Mouse (Mus musculus): ENCODE measurements around the gene Trib3. TPM values are rescaled to one million over a fixed set of nuclear protein-coding genes. Genes with fewer than 3 reads are reported as not detected.

Gene Trib3
- total RNA-seq, 2 experiments from 2014 or later: 0.69 TPM; not detected in 1

- no peak for DNase-seq (ENCODE audit: low spot score in 2 of 2)
Measured at GRCm38 (mm10) chr2:152347722-152348121, 3.9 kb upstream of the Trib3 start.

DNA sequence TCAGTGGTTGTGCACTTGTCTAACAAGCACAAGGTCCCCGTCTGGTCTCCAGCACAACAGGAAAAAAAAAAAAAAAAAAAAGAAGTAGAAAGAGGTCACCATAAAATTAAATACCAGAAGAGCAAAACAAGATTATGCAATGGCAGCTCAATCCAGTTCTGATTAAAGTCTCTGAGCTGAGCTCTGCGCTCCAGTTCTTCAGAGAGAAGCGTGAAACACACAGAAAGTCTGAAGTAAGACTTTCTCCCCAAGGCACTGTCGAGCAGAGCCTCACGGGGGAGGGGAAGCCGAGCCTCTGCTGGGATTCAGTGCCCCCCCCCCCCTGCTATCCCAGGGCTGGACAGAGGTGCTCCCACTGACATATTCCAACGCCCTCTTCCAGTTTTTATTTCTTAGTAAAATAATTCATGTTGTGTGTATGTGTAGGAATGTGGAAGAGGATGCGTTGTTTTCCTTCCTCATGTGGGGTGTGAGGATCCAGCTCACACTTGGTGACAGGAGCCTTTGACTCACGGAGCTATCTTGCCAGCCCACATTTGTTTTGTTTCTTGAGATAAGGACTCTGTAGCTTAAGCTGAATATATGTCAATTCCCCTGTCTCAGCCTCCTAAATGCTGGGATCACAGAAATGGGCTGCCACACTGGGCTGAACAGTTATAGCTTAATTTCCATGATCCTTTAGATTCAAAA lies 3.1 kb upstream of the Trib3 start:
- no peak for DNase-seq (ENCODE audit: low spot score in 2 of 2)

GRCm38 (mm10) chr2:152345393-152345792 lies 1.6 kb upstream of the Trib3 start:
- no peak for DNase-seq (ENCODE audit: low spot score in 2 of 2)

GRCm38 (mm10) chr2:152344909-152345308 lies 1.1 kb upstream of the Trib3 start:
- no peak for DNase-seq (ENCODE audit: low spot score in 2 of 2)

GRCm38 (mm10) chr2:152344361-152344760 lies 529 bp upstream of the Trib3 start:
- no peak for DNase-seq (ENCODE audit: low spot score in 2 of 2)

- DNase-seq (ENCODE audit: low spot score in 2 of 2): no peak
Measured at GRCm38 (mm10) chr2:152339631-152340179, 4.1 kb downstream of the Trib3 start.

- no peak for DNase-seq (ENCODE audit: low spot score in 2 of 2)
Measured at GRCm38 (mm10) chr2:152338319-152338718, 5.5 kb downstream of the Trib3 start.

DNA sequence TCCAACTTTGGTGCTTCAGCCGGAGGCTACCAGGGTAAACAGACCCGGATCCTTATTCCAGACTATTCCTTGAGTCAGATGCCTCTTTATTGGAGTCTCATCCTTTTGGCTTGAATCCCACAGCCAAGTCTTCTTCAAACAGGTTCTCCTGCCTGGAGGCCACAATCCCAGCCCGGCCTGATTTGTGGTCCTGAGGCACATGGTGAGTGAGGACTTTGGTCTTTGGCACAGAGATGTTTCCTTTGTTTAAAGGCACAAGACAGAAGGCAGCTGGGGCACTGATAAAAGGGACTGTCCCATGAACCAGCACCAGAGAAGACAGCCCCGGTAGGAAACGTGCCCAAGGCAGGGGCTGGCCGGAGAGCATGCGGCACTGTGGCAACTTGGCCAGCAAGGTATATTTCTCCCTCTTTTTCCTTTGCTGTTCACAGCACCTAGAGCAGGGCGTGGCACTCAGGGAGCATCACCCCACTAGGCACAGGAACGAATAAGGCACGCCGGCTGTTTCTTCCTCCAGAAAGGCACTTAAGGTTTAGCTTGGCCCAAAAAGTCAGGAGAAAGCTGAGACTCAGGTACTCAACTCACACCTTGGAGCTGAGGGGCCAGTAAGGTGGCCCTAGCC lies 6.1 kb downstream of the Trib3 start:
- no peak for DNase-seq (ENCODE audit: low spot score in 2 of 2)

GRCm38 (mm10) chr2:152336856-152337255 lies 7.0 kb downstream of the Trib3 start:
- DNase-seq (ENCODE audit: low spot score in 2 of 2): no peak

- no peak for DNase-seq (ENCODE audit: low spot score in 2 of 2)
Measured at GRCm38 (mm10) chr2:152335289-152335820, 8.5 kb downstream of the Trib3 start.

DNA sequence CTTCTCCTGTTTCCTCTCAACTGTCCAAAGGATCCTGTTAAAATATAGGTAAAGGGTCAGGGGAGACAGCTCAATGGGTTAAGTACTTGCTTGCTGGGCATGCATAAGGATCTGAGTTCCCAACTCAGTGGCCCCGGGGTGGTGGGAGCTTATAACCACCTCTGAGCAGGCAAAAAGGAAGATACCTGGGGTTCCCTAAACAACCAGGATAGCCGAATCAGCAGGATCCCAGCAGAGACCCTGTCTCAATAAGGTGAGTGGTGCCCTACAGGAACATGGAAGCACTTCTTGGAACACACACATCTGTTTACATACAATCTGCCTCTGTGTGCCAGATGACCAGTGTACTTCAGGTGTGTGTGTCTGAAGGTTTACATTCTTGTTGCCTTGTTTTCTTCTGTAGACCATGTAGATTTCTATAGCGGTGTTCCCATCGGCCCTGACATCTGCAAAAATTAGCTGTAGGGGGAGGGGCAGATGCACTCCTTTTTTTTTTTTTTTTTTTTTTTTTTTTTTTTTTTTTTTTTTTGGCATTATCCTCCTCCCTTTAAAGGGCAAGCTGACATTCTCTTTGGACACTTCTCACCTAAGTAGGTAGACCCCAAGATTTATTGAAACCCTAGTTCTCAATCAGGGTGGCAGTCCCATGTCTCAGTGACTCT lies 10.4 kb downstream of the Trib3 start:
- DNase-seq (ENCODE audit: low spot score in 2 of 2): no peak

- peak; percentile 82 to 89 for DNase-seq (ENCODE audit: low spot score in 2 of 2)
Measured at GRCm38 (mm10) chr2:152332101-152332825, 11.6 kb downstream of the Trib3 start, which contains the start of gene Rbck1. Rbck1 (minus strand) TSS chr2:152332653.

- no peak for DNase-seq (ENCODE audit: low spot score in 2 of 2)
Measured at GRCm38 (mm10) chr2:152330858-152331423, 12.9 kb downstream of the Trib3 start.

DNA sequence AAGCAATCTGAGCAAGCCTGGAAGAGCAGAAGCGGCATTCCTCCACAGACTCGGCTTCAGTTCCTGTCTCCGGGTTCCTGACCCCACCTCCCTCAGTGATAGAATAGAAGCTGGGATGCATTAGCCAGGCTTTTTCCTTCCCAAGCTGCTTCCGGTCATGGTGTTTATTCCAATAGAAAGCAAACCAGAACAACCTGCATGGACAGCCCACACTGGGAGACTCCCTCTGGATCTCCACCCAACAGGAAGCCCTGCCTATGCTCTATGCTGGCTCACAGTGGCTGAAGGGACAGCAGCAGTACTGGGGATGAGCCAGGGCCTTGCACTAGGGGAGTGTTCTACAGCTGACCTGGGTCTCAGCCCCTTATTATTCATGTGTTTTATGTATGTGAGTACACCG lies 15.9 kb downstream of the Trib3 start:
- DNase-seq (ENCODE audit: low spot score in 2 of 2): no peak

DNA sequence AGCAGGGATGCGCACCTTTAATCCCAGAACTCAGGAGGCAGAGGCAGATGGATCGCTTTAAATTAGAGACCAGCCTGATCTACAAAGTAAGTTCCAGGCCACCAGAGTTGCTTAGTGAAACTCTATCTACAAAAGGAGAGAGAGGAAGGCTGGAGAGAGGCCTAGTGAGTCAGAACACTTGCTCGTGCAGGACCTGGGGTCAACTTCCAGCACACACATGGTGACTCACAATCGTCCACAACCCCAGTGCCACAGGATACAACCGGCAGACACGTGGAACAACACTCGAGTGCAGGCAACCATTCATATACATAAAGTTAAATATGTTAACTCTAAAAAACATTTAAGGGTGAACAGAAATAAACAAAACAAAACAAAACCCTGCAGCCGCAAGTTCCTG lies 17.2 kb downstream of the Trib3 start:
- no peak for DNase-seq (ENCODE audit: low spot score in 2 of 2)

- no peak for DNase-seq (ENCODE audit: low spot score in 2 of 2)
Measured at GRCm38 (mm10) chr2:152326157-152326556, 17.7 kb downstream of the Trib3 start.

- DNase-seq (ENCODE audit: low spot score in 2 of 2): no peak
Measured at GRCm38 (mm10) chr2:152324842-152325241, 19.0 kb downstream of the Trib3 start.

GRCm38 (mm10) chr2:152323971-152324370 lies 19.9 kb downstream of the Trib3 start:
- DNase-seq (ENCODE audit: low spot score in 2 of 2): no peak

DNA sequence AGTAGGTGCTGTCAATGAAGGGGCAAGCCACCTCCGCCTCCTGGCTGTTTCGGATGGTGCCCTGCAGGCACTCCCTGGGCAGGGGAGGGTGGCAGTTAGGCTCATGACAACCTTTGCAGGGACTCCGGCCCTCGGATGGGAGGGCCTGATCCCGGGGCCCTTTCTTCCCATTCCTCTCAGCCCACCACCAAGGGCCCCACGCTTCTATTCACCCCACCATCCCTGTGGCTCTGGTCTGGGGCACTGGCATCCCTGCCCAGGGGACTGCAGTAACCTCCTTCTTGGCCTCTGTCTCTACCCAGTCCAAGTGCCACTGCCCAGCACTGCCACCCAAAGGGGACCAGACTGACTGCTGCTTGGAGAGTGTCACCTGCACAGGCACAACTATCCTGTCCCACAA lies 21.6 kb downstream of the Trib3 start:
- no peak for DNase-seq (ENCODE audit: low spot score in 2 of 2)

DNA sequence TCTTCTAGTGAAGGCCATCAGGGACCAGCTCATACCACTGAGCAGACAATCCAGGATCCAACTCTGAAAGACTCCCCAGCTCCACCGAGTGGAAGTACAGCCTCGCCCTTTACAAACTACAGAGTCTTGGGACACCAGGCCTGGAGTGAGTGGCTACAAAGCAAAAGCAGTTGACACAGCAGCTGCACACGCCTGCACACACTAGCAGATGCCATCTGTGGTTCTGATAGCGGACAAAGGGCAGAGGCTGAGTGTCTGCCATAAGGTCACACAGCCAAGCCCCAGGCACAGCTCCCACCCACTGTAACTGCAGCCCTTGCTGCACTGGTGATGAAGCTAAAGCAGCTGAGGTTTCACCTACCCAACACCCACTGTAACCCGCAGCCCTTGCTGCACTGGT lies 22.3 kb downstream of the Trib3 start:
- no peak for DNase-seq (ENCODE audit: low spot score in 2 of 2)

GRCm38 (mm10) chr2:152317054-152317453 lies 26.8 kb downstream of the Trib3 start:
- DNase-seq (ENCODE audit: low spot score in 2 of 2): no peak
